Mouse (Mus musculus): ENCODE measurements around the gene Gpr137c. TPM values are rescaled to one million over a fixed set of nuclear protein-coding genes. Genes with fewer than 3 reads are reported as not detected.

The Gpr137c gene
- 0.55 and 1.7 TPM in 2 replicates for polyA plus RNA-seq (2012; rRNA removed)

DNA sequence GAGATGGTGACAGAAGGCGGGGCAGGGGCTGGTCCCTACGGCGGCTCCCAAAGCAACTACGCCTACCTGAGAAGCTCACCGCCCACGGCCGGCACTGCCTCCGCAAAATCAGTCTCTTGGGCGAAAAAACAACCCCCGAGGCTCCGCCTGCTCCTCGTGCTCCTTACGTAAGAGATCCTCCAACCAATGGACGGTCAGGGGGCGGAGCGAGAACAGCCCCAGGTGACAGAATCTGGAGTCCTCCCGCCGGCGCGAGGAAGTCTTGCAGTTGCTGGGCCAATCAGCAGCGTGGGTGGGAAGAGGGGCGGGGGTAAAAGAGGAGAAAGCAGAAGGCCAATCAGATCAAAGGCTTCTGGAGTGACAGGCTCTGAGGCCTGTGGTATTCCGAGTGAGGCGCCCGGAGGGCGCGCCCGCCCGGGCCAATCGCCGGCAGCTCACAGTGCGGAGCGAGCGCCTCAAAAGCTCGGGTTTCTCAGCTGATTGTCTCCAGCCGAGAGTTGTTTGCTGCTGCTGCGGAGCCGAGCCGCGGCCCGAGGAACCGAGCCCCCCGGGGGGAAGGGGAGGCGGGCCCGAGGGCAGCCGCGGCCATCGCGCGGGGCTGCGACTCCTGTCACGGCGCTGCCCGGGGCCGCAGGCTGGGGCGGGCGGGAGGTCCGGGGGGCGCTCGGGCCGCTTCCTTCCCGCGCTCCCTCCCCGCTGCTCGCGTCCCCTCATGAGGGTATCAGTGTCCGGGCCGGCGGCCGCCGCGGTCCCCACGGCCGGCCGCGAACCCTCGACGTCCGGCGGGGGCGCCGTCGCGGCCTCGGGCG lies at the start of gene Gpr137c:
TSS of gene Gpr137c (plus strand) at position 437 of the 809 bp plus-strand sequence.
- peak; percentile 100 for DNase-seq (ENCODE audit: low read depth, low spot score)
- 1% methylated on average over 69 of the region's 86 CpGs for WGBS

DNA sequence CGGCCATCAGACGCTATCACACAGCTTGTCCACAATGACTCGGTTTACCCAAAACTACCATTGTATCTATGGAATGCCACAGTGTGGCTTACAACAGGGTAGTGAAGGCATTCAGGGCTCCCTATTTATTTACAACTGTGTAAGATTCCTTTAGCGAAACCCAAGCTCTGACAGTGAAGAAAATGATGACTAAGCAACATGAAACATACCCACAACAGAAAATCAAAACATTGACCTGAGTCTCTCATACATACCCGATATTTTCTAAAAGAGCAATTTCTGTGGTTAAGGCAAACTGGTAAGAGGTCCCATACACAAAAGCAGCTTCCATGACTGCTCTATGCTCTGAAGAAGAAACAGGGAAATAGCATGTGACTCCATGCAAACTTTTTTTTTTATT lies 47.3 kb upstream of the Gpr137c start:
- no peak for DNase-seq (ENCODE audit: low read depth, low spot score)
- WGBS, result 96% methylated on average over 5 of the region's 5 CpGs

DNA sequence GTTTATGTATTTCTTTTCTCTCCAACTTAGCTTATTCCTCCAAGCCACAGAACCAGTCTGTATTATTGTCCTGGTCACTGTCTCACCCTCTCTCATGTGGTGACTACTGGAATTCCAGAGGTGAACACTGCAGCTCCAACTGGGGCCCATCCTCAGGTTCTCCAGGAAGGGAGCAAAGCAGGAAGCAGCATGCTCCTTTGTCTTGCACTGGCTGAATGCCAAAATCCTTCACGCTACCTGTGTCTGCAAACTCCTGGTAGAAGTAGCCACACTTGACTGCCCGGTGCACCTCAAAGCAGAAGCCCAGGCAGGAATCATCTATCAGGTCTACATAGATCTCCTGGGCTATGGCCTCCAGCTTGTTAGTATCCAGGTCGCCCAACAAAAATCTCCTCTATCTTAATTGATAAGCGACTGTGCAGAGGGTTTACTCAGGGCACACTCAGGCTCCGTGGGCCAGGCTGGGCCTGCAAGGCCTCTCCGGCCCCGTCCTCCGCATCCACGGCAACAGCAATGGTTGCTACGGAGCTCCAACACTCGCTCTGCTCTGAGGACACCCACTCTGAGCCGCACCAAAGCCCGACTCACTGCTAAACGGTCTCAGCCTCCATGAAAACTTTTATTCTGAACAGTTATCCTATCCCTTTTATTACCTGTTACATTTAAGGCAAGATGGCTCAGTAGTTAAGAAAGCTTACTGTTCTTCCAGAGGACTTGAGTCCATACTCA lies 44.3 kb upstream of the Gpr137c start:
- peak; percentile 14 for DNase-seq (ENCODE audit: low read depth, low spot score)
- whole genome bisulfite sequencing, result 66% methylated on average over 14 of the region's 14 CpGs

DNA sequence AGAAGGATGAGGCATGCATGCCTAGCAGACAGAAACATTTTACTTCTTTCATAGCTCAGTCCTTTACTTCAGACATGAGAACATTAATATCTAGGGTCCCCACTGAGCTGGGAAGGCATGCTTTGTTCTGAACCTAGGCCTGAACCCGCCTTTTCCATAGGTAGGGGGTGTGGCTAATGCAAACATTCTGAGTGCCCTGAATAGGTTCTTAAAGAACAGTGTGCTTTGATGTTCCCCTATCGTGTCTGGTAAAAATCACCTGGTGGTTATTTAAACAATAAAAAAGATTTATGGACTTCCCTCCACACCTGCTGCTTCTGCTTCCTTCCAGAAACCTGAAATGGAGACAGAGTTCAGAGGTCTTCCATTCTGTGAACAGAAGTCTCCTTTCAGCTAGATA lies 40.3 kb upstream of the Gpr137c start:
- WGBS, result 14% methylated on average over 2 of the region's 2 CpGs
- DNase-seq (ENCODE audit: low read depth, low spot score), result peak; percentile 29

DNA sequence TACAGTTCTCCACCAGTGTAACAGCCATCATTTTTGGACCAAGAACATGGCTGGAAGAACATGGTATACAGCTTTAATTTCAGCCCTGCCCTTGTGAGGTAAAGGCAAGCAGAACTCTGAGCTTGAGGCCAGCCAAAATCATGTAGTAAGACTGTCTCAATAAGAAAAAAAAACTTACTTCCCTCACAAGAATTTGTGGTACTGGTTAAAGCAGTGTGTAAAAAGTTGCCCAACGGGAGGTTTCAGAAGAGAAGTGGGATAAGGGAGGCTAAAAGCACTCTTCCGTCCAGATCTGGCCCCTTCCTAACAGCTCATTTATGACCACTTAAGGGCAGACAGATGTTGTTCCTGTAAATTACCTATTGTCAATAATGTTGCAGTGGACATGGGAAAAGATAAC lies 39.9 kb upstream of the Gpr137c start:
- DNase-seq (ENCODE audit: low read depth, low spot score), result no peak
- 26% methylated on average over 2 of the region's 2 CpGs for WGBS

DNA sequence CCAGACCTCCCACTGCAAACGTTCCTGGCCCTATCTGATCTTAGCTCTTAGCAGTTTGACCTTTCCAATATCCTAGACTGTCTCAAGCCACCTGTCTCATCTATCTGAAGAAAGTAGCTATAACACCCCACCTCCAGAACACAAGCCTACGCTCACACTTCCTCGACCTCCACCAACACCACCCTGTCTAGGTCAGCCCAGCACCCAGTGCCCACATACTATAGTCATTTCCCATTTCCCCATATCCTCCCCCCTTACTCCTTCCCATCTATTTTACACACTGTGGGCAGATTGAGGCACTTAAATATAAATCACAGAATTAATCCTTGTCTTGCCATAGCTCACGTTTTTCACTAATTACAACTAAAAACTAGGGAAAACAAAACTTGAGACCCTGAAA lies 37.9 kb upstream of the Gpr137c start:
- DNase-seq (ENCODE audit: low read depth, low spot score), result no peak
- 79% methylated on average over 4 of the region's 4 CpGs for WGBS

DNA sequence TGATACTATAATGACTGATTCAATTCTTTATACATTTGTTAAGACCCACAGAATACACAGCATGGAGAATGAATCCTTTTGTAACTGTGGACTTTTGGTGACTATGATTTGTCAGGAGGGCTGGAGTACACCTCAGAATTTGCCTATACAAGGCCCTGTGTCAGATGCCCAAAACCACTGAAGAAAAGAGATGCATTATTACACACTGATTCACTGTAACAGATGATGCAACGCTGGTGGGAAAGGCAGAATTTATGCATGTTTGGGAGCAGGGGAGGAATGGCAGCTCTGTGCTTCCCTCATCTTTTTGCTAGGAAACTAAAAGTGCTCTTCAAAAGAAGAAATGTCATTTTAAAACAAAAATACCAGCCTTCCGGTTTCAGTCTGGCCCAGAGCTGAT lies 28.5 kb upstream of the Gpr137c start:
- WGBS, result 73% methylated on average over 2 of the region's 2 CpGs

DNA sequence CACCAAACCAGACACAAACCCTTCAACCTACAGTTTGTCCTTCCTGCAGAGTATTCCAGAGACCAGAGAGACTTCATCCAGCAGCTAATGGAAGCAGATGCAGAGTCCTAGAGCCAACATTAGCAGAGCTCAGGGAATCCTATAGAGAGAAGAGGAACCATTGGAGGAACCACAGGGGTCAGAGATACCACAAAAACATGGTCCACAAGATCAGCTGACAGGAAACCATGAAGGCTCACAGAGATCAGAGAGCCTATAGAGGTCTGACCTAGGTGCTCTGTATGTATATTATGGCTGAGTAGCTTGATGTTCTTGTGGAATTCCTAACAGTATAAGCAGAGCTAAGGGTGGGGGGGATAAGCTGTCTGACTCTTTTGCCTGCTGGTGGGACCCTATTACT lies 18.9 kb upstream of the Gpr137c start:
- no peak for DNase-seq (ENCODE audit: low read depth, low spot score)

More for the DNA sequence above, 28.5 kb upstream of the Gpr137c start:
- no peak for DNase-seq (ENCODE audit: low read depth, low spot score)

DNA sequence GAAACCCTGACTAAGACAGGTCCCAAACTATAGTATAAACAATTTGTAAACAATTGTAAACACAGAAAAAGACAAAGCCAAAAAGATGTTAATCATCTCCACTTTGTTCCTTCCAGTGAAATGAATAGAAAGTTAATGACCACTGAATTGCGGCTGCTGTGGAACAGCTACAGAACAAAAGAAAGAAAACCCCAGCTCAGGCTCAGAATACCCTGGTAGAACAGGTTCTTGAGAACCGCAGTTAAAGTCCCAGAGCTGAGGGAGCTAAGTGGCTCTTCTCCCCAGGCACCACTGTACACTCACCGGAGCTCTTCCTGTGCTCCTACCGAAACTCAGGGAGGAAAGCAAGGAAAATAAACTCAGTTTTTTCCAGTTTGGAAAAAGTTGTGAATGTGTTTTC lies 8.8 kb upstream of the Gpr137c start:
- WGBS, result 80% methylated on average over 4 of the region's 4 CpGs
- no peak for DNase-seq (ENCODE audit: low read depth, low spot score)

DNA sequence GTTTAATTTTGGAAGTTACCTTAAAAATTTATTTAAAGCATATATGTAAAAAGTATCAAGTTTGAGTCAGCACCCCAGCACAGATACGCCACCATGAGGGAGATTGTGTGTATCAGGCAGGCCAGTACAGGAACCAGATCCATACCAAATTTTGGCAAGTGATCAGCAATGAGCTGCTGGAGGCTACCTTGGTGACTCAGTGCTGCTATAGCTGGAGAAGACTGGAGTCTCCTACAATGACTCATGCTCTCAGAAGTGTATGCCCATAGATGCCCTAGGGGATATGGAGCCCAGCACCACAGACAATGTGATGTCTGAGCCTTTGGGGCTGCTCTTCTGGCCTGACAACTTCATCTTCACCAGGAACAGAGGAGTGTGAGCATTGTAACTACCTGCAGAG lies 8.1 kb upstream of the Gpr137c start:
- 88% methylated on average over 1 of the region's 1 CpGs for WGBS
- DNase-seq (ENCODE audit: low read depth, low spot score), result no peak

DNA sequence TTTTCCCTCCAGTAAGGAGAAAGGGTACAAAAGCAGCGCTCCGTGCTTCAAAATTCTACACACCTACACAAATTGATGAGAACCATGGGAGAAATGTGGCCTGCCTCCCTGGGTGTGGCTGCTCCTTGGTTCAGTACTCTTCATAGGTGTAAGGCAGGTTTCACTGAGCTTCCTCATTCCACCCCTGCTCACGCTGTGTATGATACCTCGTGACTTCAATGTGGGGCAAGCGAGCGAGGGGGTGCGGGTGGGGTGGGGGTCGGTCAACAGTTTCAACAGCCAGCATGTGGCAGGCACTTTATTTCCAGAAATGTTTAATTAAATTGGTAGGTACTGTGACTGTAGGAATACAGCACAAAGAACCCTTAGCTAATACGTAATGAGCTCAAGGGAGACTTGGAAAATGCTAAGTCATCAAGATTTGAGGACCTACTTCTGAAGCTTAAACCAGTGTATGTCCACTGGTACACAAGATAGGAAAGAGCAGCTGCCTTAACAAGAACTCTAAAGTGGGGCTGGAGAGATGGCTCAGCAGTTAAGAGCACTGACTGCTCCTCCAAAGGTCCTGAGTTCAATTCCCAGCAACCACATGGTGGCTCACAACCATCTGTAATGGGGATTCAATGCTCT lies 2.7 kb upstream of the Gpr137c start:
- 55% methylated on average over 9 of the region's 9 CpGs for WGBS
- DNase-seq (ENCODE audit: low read depth, low spot score), result no peak

DNA sequence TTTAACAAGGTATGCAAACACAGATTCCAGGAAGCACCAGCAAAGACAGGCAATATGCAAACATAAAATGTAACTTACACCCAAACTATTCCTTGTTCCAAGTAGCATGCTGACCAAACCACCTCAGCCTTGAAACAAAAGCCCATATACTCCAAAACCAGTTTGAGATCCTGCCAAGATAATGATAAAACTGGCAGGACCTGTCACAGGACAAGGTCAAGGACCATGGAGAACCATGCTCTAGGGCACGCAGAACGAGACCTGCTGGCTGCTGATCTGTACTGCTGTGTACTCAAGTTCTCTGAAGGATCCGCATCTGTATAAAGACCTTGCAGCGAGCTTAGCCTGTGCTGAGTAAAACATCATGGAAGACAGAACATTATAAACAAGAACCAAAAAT lies 1.8 kb upstream of the Gpr137c start:
- DNase-seq (ENCODE audit: low read depth, low spot score), result peak; percentile 24
- 40% methylated on average over 4 of the region's 4 CpGs for WGBS

DNA sequence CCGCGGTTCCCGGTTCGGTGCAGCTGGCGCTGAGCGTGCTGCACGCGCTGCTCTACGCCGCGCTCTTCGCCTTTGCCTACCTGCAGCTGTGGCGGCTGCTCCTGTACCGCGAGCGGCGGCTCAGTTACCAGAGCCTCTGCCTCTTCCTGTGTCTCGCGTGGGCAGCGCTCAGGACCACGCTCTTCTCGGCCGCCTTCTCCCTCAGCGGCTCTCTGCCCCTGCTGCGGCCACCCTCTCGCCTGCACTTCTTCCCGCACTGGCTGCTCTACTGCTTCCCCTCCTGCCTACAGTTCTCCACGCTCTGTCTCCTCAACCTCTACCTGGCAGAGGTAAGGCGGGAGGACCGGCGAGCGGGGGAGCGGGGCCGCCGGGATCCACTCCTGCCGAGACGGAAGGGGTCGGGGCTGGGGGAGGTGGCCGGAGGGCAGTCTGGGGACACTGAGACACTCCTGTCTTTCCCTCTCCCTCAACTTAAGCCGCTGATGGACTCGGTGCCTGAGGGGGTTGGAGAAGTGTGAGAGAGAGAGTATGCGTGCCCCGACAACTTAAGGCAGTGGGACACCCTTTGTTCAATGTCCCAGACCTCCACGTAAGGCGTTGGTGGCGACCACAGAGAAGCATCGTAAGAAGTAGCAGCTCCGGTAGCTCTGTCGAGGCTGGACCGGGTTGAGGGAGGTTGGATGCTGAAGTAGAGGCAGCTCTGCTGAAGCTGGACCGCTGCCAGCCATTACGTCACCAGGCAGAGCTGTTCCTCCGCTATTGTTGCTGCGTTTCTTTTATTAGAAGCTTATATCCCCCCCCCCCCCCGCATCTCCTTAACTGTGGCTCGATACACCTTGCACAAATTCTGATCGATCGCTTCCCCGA lies 806 bp downstream of the Gpr137c start, which contains the start of gene Txndc16:
TSS of gene Txndc16 (minus strand) at position 239 of the 867 bp plus-strand sequence.
- WGBS, result under 1% methylated on average over 59 of the region's 59 CpGs
- DNase-seq (ENCODE audit: low read depth, low spot score), result peak; percentile 28

DNA sequence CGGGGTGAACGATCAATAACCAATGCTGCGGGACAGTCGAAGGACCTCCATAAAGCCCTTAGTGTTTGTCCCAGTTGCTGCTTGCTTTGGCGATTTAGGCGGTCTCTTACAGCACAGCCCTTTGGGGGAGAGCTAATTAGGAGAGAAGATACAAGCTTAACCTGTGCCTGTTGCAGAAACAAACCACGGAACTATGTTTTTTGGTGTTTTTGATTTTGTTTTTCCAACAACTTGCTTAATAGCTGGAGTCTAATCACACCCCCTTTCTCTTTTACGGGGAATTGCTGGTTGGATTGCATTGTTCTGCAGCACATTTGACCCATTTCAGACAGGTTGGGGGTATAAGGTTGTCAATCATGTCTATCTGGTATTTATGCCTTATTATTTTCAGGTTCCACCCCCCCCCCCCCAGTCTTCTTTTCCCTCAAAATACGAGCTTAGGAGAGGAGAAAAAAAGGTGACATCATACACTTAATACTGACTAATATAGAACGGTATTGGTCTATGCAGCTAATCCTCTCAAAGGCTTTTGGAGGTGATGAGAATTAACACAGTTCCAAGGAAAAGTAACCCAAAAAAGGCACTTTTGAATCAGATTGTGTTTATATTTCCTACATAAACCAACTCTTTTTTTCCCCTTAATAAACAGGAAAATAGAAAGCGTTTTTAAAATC lies 1.6 kb downstream of the Gpr137c start:
- DNase-seq (ENCODE audit: low read depth, low spot score), result no peak
- 14% methylated on average over 11 of the region's 11 CpGs for whole genome bisulfite sequencing

DNA sequence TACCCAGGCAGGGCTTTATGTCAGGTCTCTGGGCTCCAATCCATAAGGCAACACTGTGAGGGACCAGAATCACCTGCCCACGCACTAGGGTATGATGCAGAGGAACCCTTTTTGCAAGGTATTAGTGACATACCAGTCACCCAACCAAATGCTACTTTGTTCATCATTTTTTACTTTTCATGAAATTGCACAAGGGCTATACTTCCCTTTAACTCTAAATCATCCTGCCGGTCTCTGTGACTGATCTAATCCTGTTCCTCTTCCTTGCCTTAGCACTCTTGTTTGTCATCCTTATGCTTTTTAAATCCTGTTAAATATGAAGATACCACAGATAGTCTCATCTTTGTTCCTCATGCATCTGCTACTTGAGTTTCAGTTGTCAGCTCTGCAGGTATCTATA lies 19.5 kb downstream of the Gpr137c start:
- WGBS, result 74% methylated on average over 2 of the region's 2 CpGs
- DNase-seq (ENCODE audit: low read depth, low spot score), result no peak

DNA sequence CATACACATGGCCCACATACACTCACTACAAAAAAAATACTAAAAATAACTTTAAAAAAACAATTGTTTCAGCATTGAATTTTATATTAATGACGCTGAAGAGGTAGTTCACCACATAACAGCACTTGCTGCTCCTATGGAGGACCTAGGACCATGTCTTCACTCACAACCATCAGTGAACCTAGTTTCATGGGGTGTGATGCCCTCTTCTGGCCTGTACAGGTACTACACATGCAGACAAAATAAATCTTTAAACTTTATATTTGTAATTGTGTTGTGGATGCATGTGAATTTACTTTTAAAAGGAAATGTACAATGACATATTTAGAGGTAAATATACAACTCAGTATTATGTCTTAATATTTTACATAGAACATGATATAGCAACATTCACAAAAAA lies 22.1 kb downstream of the Gpr137c start:
- 52% methylated on average over 1 of the region's 1 CpGs for WGBS
- no peak for DNase-seq (ENCODE audit: low read depth, low spot score)

DNA sequence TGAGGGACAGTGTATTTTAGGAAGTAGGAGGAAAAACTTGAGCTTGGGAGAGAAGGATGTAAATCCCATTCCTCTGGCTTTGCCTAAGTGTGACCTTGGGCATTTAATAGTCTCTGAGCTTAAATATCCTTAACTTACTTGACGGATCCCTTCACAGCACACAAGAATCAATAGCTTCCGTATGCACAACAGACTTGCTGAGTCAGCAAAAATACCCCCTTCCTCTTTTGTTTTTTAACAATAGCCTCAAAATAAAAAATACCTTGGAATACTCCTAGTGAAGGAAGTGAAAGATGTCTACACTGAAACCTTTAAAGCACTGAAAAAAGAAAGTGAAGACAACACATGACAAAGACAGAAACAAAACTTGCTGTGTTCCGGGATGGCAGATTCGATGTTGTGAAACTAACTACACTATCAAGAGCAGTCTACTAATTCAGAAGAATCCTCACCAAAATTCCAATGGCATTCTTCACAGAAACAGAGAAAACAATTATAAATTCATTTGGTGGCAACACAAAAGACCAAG lies 32.1 kb downstream of the Gpr137c start:
- no peak for DNase-seq (ENCODE audit: low read depth, low spot score)
- 91% methylated on average over 4 of the region's 4 CpGs for WGBS

DNA sequence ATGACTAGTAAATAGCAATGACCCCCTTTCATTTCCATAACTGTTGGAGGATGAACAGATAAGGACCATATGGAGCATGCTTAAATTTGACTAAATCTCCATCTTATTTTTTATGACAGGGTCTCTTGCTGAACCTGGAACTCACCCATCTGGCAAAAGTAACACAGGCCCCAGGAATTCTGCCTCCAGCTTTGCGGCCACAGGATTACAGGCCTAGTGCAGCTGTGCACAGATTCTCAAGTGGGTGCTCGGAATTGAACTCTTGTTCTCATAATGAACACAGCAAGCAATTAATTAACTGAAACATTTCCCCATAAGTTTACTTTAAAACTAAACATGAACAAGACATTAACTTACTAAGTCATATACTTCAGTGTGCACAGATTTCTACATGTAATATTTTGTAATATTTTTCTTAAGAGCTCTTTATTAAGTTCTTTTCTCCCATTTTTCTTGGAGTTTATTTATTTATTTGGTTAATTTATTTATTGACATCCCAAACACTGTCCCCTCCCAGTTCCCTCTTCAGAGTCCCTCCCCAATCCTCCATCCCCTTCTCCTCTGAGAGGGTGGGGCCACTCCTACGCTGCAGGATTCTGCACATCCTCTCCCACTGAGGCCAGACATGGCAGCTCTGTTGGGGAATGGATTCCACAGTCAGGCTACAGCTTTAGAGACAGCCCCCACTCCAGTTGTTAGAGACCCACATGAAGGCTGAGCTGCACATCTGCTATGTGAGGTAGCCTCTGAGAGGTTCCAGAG lies 44.5 kb downstream of the Gpr137c start:
- WGBS, result 84% methylated on average over 3 of the region's 3 CpGs
- no peak for DNase-seq (ENCODE audit: low read depth, low spot score)
